Mouse (Mus musculus) hindbrain, embryonic 15.5 days (tissue): Measurements from ENCODE around the gene Tent5c. TPM values are rescaled to one million over a fixed set of nuclear protein-coding genes. Genes with fewer than 3 reads are reported as not detected.
"Not testable (repeated sequence)": the region's sequence is repeated elsewhere in the genome, so short reads cannot be mapped to it uniquely, and the experiment has no call there.

ENCODE experiments used
- ATAC-seq: fragments of 200-750 bp; cut with Nextera tagmentation; 2 replicates; pipeline ENCODE4 v1.8.0; 2017; ENCODE audit warnings: low read depth, moderate number of reproducible peaks, moderate TSS enrichment; ENCODE audit not compliant: low FRiP score
- H3K27ac ChIP-seq: fragments of 300-500 bp; sonication (generic); replicated peaks from 2 replicates; pipeline ENCODE4 v1.5.1; 2015; ENCODE audit warnings: mild to moderate bottlenecking, inconsistent platforms
- H3K27me3 ChIP-seq: fragments of 300-500 bp; sonication (generic); 2 replicates; pipeline ENCODE4 v1.6.1; 2015; ENCODE audit warnings: control low read depth, inconsistent platforms
- H3K36me3 ChIP-seq: fragments of 300-500 bp; sonication (generic); 2 replicates; pipeline ENCODE4 v1.6.1; 2015; ENCODE audit warnings: control low read depth, inconsistent platforms
- H3K4me1 ChIP-seq: fragments of 300-500 bp; sonication (generic); replicated peaks from 2 replicates; pipeline ENCODE4 v1.6.1; 2015; ENCODE audit warnings: control low read depth, inconsistent platforms
- H3K4me2 ChIP-seq: fragments of 300-500 bp; sonication (generic); 2 replicates; pipeline ENCODE4 v1.6.1; 2015; ENCODE audit warnings: moderate library complexity, mild to moderate bottlenecking, inconsistent platforms
- H3K4me3 ChIP-seq: fragments of 300-500 bp; sonication (generic); 2 replicates; pipeline ENCODE4 v1.5.1; 2015; ENCODE audit warnings: mild to moderate bottlenecking, inconsistent platforms
- H3K9ac ChIP-seq: fragments of 300-500 bp; sonication (generic); 2 replicates; pipeline ENCODE4 v1.6.1; 2015; ENCODE audit warnings: inconsistent platforms
- H3K9me3 ChIP-seq: fragments of 300-500 bp; sonication (generic); 2 replicates; pipeline ENCODE4 v1.6.1; 2016; ENCODE audit warnings: control low read depth, inconsistent platforms
- WGBS: fragments of 180-500 bp; shearing (Covaris S2); methylation state at CpG from one replicate; pipeline ENCODE4 v1.1.7; 2015; 5-methylcytosine and 5-hydroxymethylcytosine counted together
- polyA plus RNA-seq: library from polyadenylated mRNA; unstranded; fragments of >200 nt; fragmentation: Nextera tagmentation; extraction: Ambion mirVana; gene quantifications from 2 replicates; pipeline ENCODE4 v1.2.1, GENCODE M21; 2015

Tent5c gene
- polyA plus RNA-seq, 1 experiment from 2014 or later: 3.8 TPM

GRCm38 (mm10) chr3:100430731-100431130 is 58.4 kb downstream of the Tent5c start:
- no peak overlapping the region for H3K4me3 ChIP-seq
- ATAC-seq: no peak
- no peak overlapping the region for H3K4me2 ChIP-seq
- WGBS: 82% methylated on average over 1 of the region's 1 CpGs
- no peaks in the 10 kb centered on the region for H3K27me3 ChIP-seq
- no peak overlapping the region for H3K9ac ChIP-seq
- no peaks in the 10 kb centered on the region for H3K4me1 ChIP-seq
- no peaks in the 10 kb centered on the region for H3K9me3 ChIP-seq
- H3K36me3 ChIP-seq: no peaks in the 10 kb centered on the region
- H3K27ac ChIP-seq: no peak overlapping the region

- H3K36me3 ChIP-seq: no peaks in the 10 kb centered on the region
- no peak for ATAC-seq
- no peak overlapping the region for H3K27ac ChIP-seq
- no peaks in the 10 kb centered on the region for H3K9me3 ChIP-seq
- H3K4me1 ChIP-seq: no peaks in the 10 kb centered on the region
- 84% methylated on average over 5 of the region's 5 CpGs for WGBS
- no peak overlapping the region for H3K9ac ChIP-seq
- no peaks in the 10 kb centered on the region for H3K27me3 ChIP-seq
- H3K4me3 ChIP-seq: no peak overlapping the region
- no peak overlapping the region for H3K4me2 ChIP-seq
These were observed 59.0 kb downstream of the Tent5c start for GRCm38 (mm10) chr3:100430101-100430500.

- no peaks in the 10 kb centered on the region for H3K9me3 ChIP-seq
- no peak overlapping the region for H3K9ac ChIP-seq
- no peaks in the 10 kb centered on the region for H3K27me3 ChIP-seq
- no peaks in the 10 kb centered on the region for H3K36me3 ChIP-seq
- no peak overlapping the region for H3K4me2 ChIP-seq
- H3K4me1 ChIP-seq: no peaks in the 10 kb centered on the region
- H3K4me3 ChIP-seq: no peak overlapping the region
- H3K27ac ChIP-seq: no peak overlapping the region
- no peak for ATAC-seq
- 83% methylated on average over 4 of the region's 4 CpGs for WGBS
These were observed 59.5 kb downstream of the Tent5c start for GRCm38 (mm10) chr3:100429667-100430066.

- no peak for ATAC-seq
- H3K27ac ChIP-seq: no peak overlapping the region
- no peak overlapping the region for H3K4me2 ChIP-seq
- no peaks in the 10 kb centered on the region for H3K4me1 ChIP-seq
- no peaks in the 10 kb centered on the region for H3K36me3 ChIP-seq
- no peak overlapping the region for H3K4me3 ChIP-seq
- no peaks in the 10 kb centered on the region for H3K27me3 ChIP-seq
- no peak overlapping the region for H3K9ac ChIP-seq
- no peaks in the 10 kb centered on the region for H3K9me3 ChIP-seq
- 74% methylated on average over 6 of the region's 6 CpGs for WGBS
These were observed 61.6 kb downstream of the Tent5c start for GRCm38 (mm10) chr3:100427548-100427947.

- H3K4me3 ChIP-seq: no peak overlapping the region
- no peak overlapping the region for H3K27ac ChIP-seq
- 61% methylated on average over 10 of the region's 10 CpGs for WGBS
- H3K36me3 ChIP-seq: no peaks in the 10 kb centered on the region
- H3K27me3 ChIP-seq: no peaks in the 10 kb centered on the region
- no peaks in the 10 kb centered on the region for H3K9me3 ChIP-seq
- H3K9ac ChIP-seq: no peak overlapping the region
- ATAC-seq: no peak
- H3K4me1 ChIP-seq: peaks cover 7% of the 10 kb centered on the region; the same call in 1 of the 2 replicates
- no peak overlapping the region for H3K4me2 ChIP-seq
These were observed 66.5 kb downstream of the Tent5c start for GRCm38 (mm10) chr3:100422392-100423167.

- Histone ChIP-seq H3K4me1 (peaks cover 11% of the 10 kb centered on the region; the same call in 1 of the 2 replicates), H3K27ac (no peak overlapping the region), H3K36me3 (no peaks in the 10 kb centered on the region), H3K4me2 (no peak overlapping the region), H3K4me3 (no peak overlapping the region), H3K27me3 (no peaks in the 10 kb centered on the region), H3K9me3 (no peaks in the 10 kb centered on the region), H3K9ac (no peak overlapping the region)
- 90% methylated on average over 6 of the region's 6 CpGs for WGBS
- ATAC-seq: no peak
These were observed 67.8 kb downstream of the Tent5c start for GRCm38 (mm10) chr3:100421354-100421753.

- WGBS: 72% methylated on average over 5 of the region's 5 CpGs
- no peaks in the 10 kb centered on the region for H3K36me3 ChIP-seq
- H3K4me2 ChIP-seq: no peak overlapping the region
- H3K9me3 ChIP-seq: no peaks in the 10 kb centered on the region
- no peak overlapping the region for H3K4me3 ChIP-seq
- H3K9ac ChIP-seq: no peak overlapping the region
- peaks cover 11% of the 10 kb centered on the region; the same call in 1 of the 2 replicates for H3K4me1 ChIP-seq
- no peaks in the 10 kb centered on the region for H3K27me3 ChIP-seq
- no peak for ATAC-seq
- H3K27ac ChIP-seq: no peak overlapping the region
These were observed 68.5 kb downstream of the Tent5c start for GRCm38 (mm10) chr3:100420691-100421056.

- Histone ChIP-seq H3K4me2 (no peak overlapping the region), H3K4me3 (no peak overlapping the region), H3K27me3 (no peaks in the 10 kb centered on the region), H3K9ac (no peak overlapping the region), H3K9me3 (no peaks in the 10 kb centered on the region), H3K4me1 (peaks cover 11% of the 10 kb centered on the region; the same call in 1 of the 2 replicates), H3K27ac (no peak overlapping the region), H3K36me3 (no peaks in the 10 kb centered on the region)
- WGBS: 85% methylated on average over 10 of the region's 10 CpGs
- ATAC-seq: no peak
These were observed 69.0 kb downstream of the Tent5c start for GRCm38 (mm10) chr3:100419962-100420690.

GRCm38 (mm10) chr3:100418387-100418786 is 70.7 kb downstream of the Tent5c start:
- WGBS: 71% methylated on average over 1 of the region's 1 CpGs
- ATAC-seq: peak; percentile 6; the same call in 1 of the 2 replicates

GRCm38 (mm10) chr3:100417772-100418311 is 71.3 kb downstream of the Tent5c start:
- ATAC-seq: peak; percentile 78
- Histone ChIP-seq H3K27me3 (no peaks in the 10 kb centered on the region), H3K9me3 (no peaks in the 10 kb centered on the region), H3K4me1 (peaks cover 11% of the 10 kb centered on the region; the same call in 1 of the 2 replicates), H3K9ac (no peak overlapping the region), H3K4me3 (no peak overlapping the region), H3K4me2 (peak overlapping the region; percentile 36), H3K27ac (0 out of 2 replicates have a peak overlapping the region, but pooled peaks have one; percentile 41), H3K36me3 (no peaks in the 10 kb centered on the region)
- 15% methylated on average over 10 of the region's 10 CpGs for WGBS

More at GRCm38 (mm10) chr3:100418387-100418786, 70.7 kb downstream of the Tent5c start:
- Histone ChIP-seq H3K9me3 (no peaks in the 10 kb centered on the region), H3K9ac (no peak overlapping the region), H3K27ac (no peak overlapping the region), H3K36me3 (no peaks in the 10 kb centered on the region), H3K4me2 (no peak overlapping the region; the same call in 1 of the 2 replicates), H3K4me1 (peaks cover 11% of the 10 kb centered on the region; the same call in 1 of the 2 replicates), H3K27me3 (no peaks in the 10 kb centered on the region), H3K4me3 (no peak overlapping the region)

- H3K9me3 ChIP-seq: no peaks in the 10 kb centered on the region
- H3K4me1 ChIP-seq: peaks cover 11% of the 10 kb centered on the region; the same call in 1 of the 2 replicates
- no peak for ATAC-seq
- 76% methylated on average over 5 of the region's 5 CpGs for WGBS
- H3K27me3 ChIP-seq: no peaks in the 10 kb centered on the region
- H3K27ac ChIP-seq: no peak overlapping the region
- H3K4me2 ChIP-seq: no peak overlapping the region
- no peak overlapping the region for H3K9ac ChIP-seq
- no peak overlapping the region for H3K4me3 ChIP-seq
- H3K36me3 ChIP-seq: no peaks in the 10 kb centered on the region
These were observed 73.5 kb downstream of the Tent5c start for GRCm38 (mm10) chr3:100415671-100416070.

GRCm38 (mm10) chr3:100413586-100413985 is 75.5 kb downstream of the Tent5c start:
- not testable (repeated sequence) for ATAC-seq, H3K9ac ChIP-seq, H3K4me2 ChIP-seq, H3K4me3 ChIP-seq, H3K9me3 ChIP-seq, H3K27ac ChIP-seq, H3K36me3 ChIP-seq, H3K27me3 ChIP-seq
- 97% methylated on average over 3 of the region's 3 CpGs for WGBS
- peaks cover 11% of the 10 kb centered on the region; the same call in 1 of the 2 replicates for H3K4me1 ChIP-seq
